Mouse (Mus musculus): Measurements from ENCODE around the gene Lgals7.

Lgals7 gene

DNA sequence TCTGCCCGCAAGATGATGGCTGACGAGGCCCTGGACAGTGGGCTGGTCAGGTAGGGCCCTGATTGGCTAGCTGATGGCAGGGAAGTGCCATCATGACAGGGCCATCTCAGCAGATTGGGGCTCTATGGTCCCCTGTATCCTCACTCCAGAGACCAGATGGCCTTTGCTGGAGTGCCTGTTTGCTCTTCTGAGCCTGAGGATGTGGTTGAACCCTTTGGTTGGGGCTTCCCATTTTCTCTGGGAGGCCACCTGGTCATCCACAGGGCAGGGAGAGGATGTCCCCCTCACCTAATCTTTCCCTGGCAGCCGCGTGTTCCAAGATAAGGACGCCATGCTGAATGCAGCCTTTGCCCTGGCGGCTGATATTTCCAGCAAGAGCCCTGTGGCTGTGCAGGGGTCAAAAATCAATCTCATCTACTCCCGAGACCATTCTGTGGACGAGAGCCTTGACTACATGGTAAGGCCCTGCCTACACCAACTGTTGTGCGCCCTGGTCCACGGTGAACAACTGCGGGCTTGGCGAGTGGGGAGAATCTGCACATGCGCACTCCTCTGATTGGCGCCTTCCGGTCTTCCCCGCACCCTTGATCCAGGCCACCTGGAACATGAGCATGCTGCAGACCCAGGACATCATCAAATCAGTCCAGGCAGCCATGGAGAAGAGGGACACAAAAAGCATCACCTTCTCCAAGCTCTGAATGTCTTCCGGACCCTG, 32.1 kb upstream of the Lgals7 start:
- DNase-seq = no peak

- no peak for DNase-seq
Observed at GRCm38 (mm10) chr7:28832137-28832536, 31.5 kb upstream of the Lgals7 start.

GRCm38 (mm10) chr7:28833723-28834347, 29.8 kb upstream of the Lgals7 start, which contains the start of gene Lgals4:
Lgals4 (plus strand) TSS chr7:28833854.
- DNase-seq = no peak

GRCm38 (mm10) chr7:28836936-28837335, 26.7 kb upstream of the Lgals7 start:
- DNase-seq = no peak

- DNase-seq = no peak
Observed at GRCm38 (mm10) chr7:28838331-28838730, 25.3 kb upstream of the Lgals7 start.

DNA sequence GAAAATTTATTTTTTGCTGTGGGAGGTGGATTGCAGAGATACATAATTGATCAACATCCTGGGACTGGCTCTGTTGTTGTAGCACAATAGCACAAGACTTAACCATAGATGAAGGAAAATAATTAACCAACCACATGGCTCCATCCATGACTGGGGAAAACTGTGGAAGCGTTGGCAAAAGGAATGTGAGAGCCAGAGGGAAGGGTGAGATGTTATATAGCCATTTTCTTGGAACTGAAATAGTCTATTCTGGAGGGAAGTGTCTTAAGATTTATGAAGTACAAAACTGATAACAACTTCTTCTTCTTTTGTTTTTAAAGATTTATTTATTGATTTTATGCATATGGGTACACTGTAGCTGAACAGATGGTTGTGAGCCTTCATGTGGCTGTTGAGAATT, 16.4 kb upstream of the Lgals7 start:
- no peak for DNase-seq

DNA sequence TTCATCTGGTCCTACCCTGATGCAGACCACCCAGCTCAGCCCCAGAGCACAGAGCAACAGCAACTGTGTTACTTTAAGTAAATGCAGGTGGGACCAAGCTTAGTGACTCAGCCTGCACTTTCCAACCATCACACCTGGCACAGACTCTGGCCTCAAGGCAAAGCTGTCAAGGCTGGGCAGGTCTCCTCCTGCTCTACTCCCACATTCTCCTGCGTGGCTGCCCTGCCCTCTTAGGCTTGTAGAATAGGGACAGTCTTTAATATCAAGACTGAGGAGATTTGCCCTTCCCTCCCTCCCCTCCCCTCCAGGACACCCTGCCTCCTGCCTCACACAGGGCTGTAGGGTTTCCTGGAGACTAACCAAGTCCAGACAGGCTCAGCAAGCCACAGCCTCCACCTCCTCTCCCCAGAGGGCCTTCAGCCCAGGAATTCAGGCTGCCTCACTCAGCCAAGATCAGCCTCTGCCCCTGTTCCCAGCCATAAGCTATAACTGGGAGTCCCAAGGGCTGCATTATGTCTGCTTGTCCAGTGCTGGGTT, 13.9 kb upstream of the Lgals7 start:
- DNase-seq = no peak

- DNase-seq = no peak
Observed at GRCm38 (mm10) chr7:28850642-28851041, 13.0 kb upstream of the Lgals7 start.

DNA sequence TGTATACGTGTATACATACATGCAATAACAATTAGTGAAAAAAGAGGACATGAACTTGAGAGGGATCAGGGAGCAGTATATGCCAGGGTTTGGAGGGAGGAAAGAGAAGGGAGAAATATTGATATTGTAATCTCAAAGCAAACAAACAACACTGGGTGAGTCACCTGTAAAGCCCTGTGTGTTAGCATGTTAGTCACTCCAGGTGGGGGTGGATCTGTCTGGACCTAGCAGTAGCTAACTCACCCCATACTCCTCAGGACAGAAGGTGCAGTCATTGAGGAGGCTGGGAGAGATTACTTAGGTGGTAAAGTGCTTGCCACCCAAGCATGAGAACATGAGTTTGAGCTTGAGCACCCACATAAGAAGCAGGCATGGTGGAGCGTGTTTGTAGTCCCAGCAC, 3.7 kb upstream of the Lgals7 start:
- DNase-seq = no peak

DNA sequence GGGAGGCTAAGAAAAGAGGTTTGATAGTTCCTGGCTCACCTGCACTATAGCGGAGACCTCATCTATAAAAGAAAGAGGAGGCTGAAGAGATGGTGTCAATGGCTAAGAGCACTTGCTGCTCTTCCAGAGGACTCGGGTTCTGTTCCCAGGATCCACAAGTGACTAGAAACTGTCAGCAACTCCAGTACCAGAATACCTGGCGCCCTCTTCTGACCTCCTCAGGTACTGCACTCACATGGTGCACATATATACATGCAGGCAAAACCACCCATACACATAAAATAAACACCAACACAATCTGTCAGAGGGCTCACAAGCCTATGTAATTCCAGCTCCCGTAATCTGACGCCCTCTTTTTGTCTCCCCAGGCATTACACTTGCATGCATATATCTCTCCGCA, 2.8 kb upstream of the Lgals7 start:
- DNase-seq = no peak

GRCm38 (mm10) chr7:28862817-28863499, 695 bp upstream of the Lgals7 start:
- no peak for DNase-seq

GRCm38 (mm10) chr7:28864288-28864750, 666 bp downstream of the Lgals7 start:
- peak; percentile 38 for DNase-seq

DNA sequence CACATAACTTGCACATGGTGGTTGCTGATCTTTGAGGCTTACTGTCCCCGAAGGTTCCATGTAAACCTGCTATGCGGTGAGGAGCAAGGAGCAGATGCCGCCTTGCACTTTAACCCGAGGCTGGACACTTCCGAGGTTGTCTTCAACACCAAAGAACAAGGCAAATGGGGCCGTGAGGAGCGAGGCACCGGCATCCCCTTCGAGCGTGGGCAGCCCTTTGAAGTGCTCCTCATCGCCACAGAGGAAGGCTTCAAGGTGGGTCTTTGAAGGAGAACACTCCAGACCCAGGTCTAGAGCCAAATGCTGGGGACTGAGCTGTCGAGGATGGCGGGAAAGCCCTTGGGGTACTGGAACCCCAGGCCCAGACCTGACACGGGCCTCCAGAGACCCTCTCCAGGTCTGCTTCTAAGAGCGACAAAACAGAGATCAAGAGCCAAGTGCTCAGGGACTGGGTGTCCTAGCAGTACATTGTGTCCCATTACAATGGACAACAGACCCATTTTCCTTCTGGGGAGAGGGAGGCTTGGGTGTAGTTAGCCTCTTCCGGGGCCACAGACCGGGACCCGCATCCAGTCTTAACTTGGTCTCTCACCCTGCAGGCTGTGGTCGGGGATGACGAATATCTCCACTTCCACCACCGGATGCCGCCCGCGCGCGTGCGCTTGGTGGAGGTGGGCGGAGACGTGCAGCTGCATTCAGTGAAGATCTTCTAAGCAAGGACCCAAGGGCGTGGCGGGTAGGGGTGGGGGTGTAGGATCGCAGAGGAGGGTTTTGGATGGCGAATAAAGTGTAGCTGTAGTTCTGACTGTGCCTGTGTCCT, 2.0 kb downstream of the Lgals7 start:
- DNase-seq = peak; percentile 68

GRCm38 (mm10) chr7:28866769-28867507, 3.3 kb downstream of the Lgals7 start:
- DNase-seq = no peak

- peak; percentile 85 for DNase-seq
Observed at GRCm38 (mm10) chr7:28867508-28868340, 4.1 kb downstream of the Lgals7 start.

GRCm38 (mm10) chr7:28870901-28871664, 7.4 kb downstream of the Lgals7 start:
- no peak for DNase-seq

- no peak for DNase-seq
Observed at GRCm38 (mm10) chr7:28874565-28874964, 10.9 kb downstream of the Lgals7 start.

DNA sequence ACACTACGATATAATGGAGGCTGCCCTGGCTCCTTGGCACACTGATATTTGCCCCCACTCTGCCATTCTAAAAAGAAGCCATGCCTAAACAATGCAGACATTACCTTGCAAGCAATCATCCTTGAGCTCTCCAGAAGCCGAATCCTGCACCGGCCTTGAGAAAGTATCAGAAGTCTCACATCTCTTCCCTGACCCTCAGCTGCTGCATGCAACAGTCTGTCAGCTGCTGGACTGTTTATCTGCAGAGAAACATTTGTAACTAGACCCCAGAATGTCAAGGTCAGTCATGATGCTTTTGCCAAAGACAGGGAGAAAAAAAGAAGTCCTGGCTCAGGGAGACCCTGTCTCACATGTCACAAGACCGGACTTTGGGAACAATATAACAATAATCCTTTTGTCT, 12.4 kb downstream of the Lgals7 start:
- DNase-seq = no peak

GRCm38 (mm10) chr7:28877155-28877554, 13.5 kb downstream of the Lgals7 start:
- no peak for DNase-seq

DNA sequence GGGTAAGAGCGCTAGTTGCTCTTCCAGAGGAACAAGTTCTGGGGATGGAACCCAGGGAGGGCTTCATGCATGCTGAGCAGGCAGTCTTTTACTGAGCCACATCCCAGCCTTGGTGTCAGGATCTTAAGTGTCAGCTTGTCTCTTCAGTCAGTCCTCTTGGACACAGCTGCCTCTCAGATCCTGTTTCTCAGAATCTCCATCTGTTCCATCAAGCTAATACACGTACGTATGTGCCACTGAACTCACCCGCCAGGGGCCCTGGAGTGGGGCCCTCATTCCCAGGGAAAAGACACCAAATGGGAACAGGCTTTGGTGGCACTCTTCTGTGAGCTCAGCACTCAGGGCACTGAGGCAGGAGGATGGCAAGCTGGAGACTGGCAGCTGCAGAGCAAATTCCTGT, 14.2 kb downstream of the Lgals7 start:
- DNase-seq = no peak

All from retina, postnatal 1 day (tissue).